Mouse (Mus musculus) forebrain, embryonic 16.5 days (tissue): ENCODE measurements at regions not wholly inside any gene's neighbourhood (a gene's known extent, or its start where the extent isn't known, plus 50 kb on each side); places are given as distances from the start of the nearest gene placed in this dataset.

Experiments used
- ATAC-seq: fragments of 200-750 bp; cut with Nextera tagmentation; 2 replicates; pipeline ENCODE4 v1.8.0; 2017; ENCODE audit warnings: mild to moderate bottlenecking, moderate library complexity
- H3K27ac ChIP-seq: fragments of 300-500 bp; sonication (generic); 2 replicates; pipeline ENCODE4 v1.5.1; 2014; ENCODE audit warnings: low read length, control low read depth
- H3K27me3 ChIP-seq: fragments of 300-500 bp; sonication (generic); replicated peaks from 2 replicates; pipeline ENCODE4 v1.6.1; 2014; ENCODE audit warnings: low read length; ENCODE audit not compliant: control insufficient read depth, insufficient read depth
- H3K36me3 ChIP-seq: fragments of 300-500 bp; sonication (generic); 2 replicates; pipeline ENCODE4 v1.6.1; 2014; ENCODE audit not compliant: control insufficient read depth, insufficient read depth
- H3K4me1 ChIP-seq: fragments of 300-500 bp; sonication (generic); replicated peaks from 2 replicates; pipeline ENCODE4 v1.6.1; 2014; ENCODE audit warnings: low read length; ENCODE audit not compliant: control insufficient read depth, insufficient read depth
- H3K4me2 ChIP-seq: fragments of 300-500 bp; sonication (generic); 2 replicates; pipeline ENCODE4 v1.6.1; 2014; ENCODE audit warnings: mild to moderate bottlenecking, low read length, control low read depth
- H3K4me3 ChIP-seq: fragments of 300-500 bp; sonication (generic); replicated peaks from 2 replicates; pipeline ENCODE4 v1.5.1; 2014; ENCODE audit warnings: mild to moderate bottlenecking, low read length, control low read depth
- H3K9ac ChIP-seq: fragments of 300-500 bp; sonication (generic); replicated peaks from 2 replicates; pipeline ENCODE4 v1.6.1; 2014; ENCODE audit warnings: low read depth, low read length, control low read depth
- H3K9me3 ChIP-seq: fragments of 300-500 bp; sonication (generic); 2 replicates; pipeline ENCODE4 v1.6.1; 2016; ENCODE audit warnings: low read length; ENCODE audit not compliant: control insufficient read depth
- WGBS: fragments of 180-500 bp; shearing (Covaris S2); extraction: QIAGEN DNeasy Blood & Tissue Kit; methylation state at CpG from one replicate; pipeline ENCODE4 v1.1.7; 2014; 5-methylcytosine and 5-hydroxymethylcytosine counted together

DNA sequence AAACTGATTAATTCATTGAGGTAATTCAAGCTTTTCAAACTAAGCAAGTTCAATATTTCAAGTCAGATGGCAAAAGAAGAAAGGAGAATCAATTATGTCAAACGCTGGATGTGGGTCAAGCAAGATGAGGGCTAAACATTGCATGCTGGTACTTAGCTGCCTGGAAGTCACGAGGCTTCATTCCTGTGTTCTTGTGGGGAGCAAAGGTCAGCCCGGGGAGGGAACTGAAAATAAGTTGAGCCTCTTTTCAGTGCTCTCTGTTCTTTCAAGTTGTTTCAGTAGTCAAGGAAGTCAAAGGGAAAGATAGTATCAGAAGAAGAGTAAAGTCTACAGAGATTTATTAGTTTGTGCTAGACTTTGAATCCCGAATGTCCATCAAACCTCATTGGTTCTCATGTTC, 122.9 kb upstream of the Fat1 start:
- no peaks in the 10 kb centered on the region for H3K36me3 ChIP-seq
- no peak overlapping the region for H3K27ac ChIP-seq
- no peak overlapping the region for H3K4me3 ChIP-seq
- H3K9me3 ChIP-seq: no peaks in the 10 kb centered on the region
- ATAC-seq: no peak
- no peak overlapping the region for H3K9ac ChIP-seq
- H3K27me3 ChIP-seq: no peaks in the 10 kb centered on the region
- H3K4me1 ChIP-seq: no peaks in the 10 kb centered on the region
- 75% methylated on average over 4 of the region's 4 CpGs for WGBS
- no peak overlapping the region for H3K4me2 ChIP-seq

GRCm38 (mm10) chr8:44817532-44818157, 117.6 kb upstream of the Fat1 start:
- Histone ChIP-seq H3K4me3 (no peak overlapping the region), H3K27me3 (no peaks in the 10 kb centered on the region), H3K9me3 (no peaks in the 10 kb centered on the region), H3K4me2 (no peak overlapping the region), H3K27ac (no peak overlapping the region), H3K4me1 (no peaks in the 10 kb centered on the region), H3K36me3 (no peaks in the 10 kb centered on the region), H3K9ac (no peak overlapping the region)
- ATAC-seq: no peak; the same call in 1 of the 2 replicates
- WGBS: 83% methylated on average over 13 of the region's 13 CpGs

DNA sequence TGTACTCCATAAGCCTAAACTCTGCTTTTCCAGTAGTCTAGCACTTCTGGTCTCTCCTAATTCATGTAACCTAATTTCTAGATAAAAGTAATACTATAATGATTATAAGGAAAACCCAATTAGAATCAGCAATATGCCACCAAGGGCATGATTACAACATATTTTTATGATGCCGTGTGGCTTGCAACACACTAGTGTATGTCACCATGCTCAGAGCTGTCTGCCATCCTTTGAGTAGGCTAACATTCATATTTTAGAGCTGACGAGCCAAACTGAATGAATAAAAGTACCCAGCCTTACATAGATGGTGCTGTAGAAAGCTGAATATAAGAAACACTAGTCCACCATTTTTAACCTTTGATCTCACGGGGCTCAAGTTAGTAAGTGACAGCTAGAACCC, 116.0 kb upstream of the Fat1 start:
- no peak overlapping the region for H3K4me2 ChIP-seq
- no peak overlapping the region for H3K4me3 ChIP-seq
- H3K36me3 ChIP-seq: no peaks in the 10 kb centered on the region
- ATAC-seq: no peak
- WGBS: 90% methylated on average over 3 of the region's 3 CpGs
- no peak overlapping the region for H3K27ac ChIP-seq
- no peaks in the 10 kb centered on the region for H3K4me1 ChIP-seq
- no peak overlapping the region for H3K9ac ChIP-seq
- H3K9me3 ChIP-seq: 0 out of 2 replicates have a peak, but pooled peaks cover 5% of the 10 kb centered on the region
- no peaks in the 10 kb centered on the region for H3K27me3 ChIP-seq

GRCm38 (mm10) chr8:44819691-44820090, 115.6 kb upstream of the Fat1 start:
- Histone ChIP-seq H3K36me3 (no peaks in the 10 kb centered on the region), H3K9me3 (0 out of 2 replicates have a peak, but pooled peaks cover 5% of the 10 kb centered on the region), H3K9ac (no peak overlapping the region), H3K4me2 (no peak overlapping the region), H3K4me3 (no peak overlapping the region), H3K27ac (no peak overlapping the region), H3K4me1 (no peaks in the 10 kb centered on the region), H3K27me3 (no peaks in the 10 kb centered on the region)
- 88% methylated on average over 7 of the region's 7 CpGs for WGBS
- no peak for ATAC-seq

- Histone ChIP-seq H3K36me3 (no peaks in the 10 kb centered on the region), H3K4me3 (no peak overlapping the region), H3K9ac (no peak overlapping the region), H3K4me2 (no peak overlapping the region), H3K27me3 (no peaks in the 10 kb centered on the region), H3K9me3 (0 out of 2 replicates have a peak, but pooled peaks cover 5% of the 10 kb centered on the region), H3K4me1 (peaks cover 5% of the 10 kb centered on the region), H3K27ac (no peak overlapping the region)
- ATAC-seq: no peak
- WGBS: 92% methylated on average over 6 of the region's 6 CpGs
These were observed 110.0 kb upstream of the Fat1 start for GRCm38 (mm10) chr8:44825183-44825757.

DNA sequence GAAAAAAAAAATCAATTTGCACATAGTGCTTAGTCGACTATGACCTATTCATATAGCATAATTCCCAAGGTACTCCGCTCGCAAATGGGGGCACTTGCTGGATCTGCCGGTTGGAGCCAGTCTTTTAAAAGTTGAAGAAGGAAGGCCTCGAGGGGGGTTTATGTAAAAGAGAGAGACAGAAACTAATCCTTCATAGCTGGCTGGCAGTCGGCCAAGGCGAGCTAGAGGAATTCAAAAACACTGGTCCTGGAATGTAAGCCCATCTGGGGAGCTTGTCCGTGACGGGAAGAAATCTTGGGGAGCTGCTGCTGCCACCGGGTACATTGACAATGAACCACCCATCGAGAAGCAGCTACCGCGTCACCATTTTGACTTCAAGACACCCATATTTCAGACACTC, 108.3 kb upstream of the Fat1 start:
- H3K4me1 ChIP-seq: peaks cover 5% of the 10 kb centered on the region
- H3K27ac ChIP-seq: no peak overlapping the region
- WGBS: 11% methylated on average over 13 of the region's 13 CpGs
- no peaks in the 10 kb centered on the region for H3K27me3 ChIP-seq
- H3K4me2 ChIP-seq: peak overlapping the region; percentile 38
- H3K9me3 ChIP-seq: peaks cover 8% of the 10 kb centered on the region; the same call in 1 of the 2 replicates
- no peaks in the 10 kb centered on the region for H3K36me3 ChIP-seq
- peak; percentile 73 for ATAC-seq
- H3K4me3 ChIP-seq: peak overlapping the region; percentile 7; the same call in 1 of the 2 replicates
- H3K9ac ChIP-seq: no peak overlapping the region

DNA sequence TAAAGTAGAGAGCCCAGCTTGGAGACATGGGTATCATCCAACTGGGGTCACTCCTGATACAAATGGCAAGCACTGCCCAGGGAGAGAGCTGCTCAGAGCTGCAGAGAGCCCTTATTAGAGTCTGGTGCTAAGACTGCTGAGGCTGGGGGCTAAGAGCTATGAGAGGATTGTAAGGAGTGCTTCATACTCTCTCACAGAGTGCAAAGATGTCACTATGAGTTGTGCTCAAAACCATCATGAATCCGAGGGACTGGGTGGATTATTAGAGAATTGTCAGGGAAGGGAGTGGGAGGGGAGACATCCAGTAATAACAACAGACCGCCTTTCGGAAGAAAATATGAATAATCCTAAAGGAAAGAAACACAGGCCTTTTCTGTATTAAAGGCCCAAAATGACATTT, 107.2 kb upstream of the Fat1 start:
- Histone ChIP-seq H3K9ac (no peak overlapping the region), H3K4me1 (peaks cover 5% of the 10 kb centered on the region), H3K27ac (no peak overlapping the region), H3K27me3 (no peaks in the 10 kb centered on the region), H3K9me3 (peaks cover 8% of the 10 kb centered on the region; the same call in 1 of the 2 replicates), H3K36me3 (no peaks in the 10 kb centered on the region), H3K4me3 (no peak overlapping the region), H3K4me2 (no peak overlapping the region)
- ATAC-seq: no peak
- 93% methylated on average over 3 of the region's 3 CpGs for WGBS

DNA sequence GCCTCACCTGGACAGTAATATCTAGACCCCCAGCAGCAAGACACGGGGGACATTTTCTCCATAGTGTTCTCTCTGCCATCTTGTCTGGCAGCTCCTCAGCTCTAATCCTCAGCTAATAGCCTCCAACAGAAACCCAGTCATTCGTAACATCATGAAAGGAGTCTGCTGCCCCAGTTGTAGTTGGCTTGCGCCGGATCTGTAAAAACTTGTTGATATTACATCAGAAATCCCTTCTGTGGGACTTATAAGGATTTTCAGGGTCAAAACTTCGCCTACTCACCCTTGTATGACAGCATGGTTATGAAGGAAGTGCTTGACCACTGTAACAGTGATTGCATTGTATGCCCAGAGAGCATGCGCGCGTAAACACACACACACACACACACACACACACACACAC, 96.8 kb upstream of the Fat1 start:
- ATAC-seq: no peak
- 69% methylated on average over 8 of the region's 8 CpGs for WGBS
- Histone ChIP-seq H3K4me3 (no peak overlapping the region), H3K27me3 (no peaks in the 10 kb centered on the region), H3K9ac (no peak overlapping the region), H3K9me3 (no peaks in the 10 kb centered on the region), H3K4me1 (0 out of 2 replicates have a peak, but pooled peaks cover 4% of the 10 kb centered on the region), H3K27ac (no peak overlapping the region), H3K36me3 (no peaks in the 10 kb centered on the region), H3K4me2 (no peak overlapping the region)

DNA sequence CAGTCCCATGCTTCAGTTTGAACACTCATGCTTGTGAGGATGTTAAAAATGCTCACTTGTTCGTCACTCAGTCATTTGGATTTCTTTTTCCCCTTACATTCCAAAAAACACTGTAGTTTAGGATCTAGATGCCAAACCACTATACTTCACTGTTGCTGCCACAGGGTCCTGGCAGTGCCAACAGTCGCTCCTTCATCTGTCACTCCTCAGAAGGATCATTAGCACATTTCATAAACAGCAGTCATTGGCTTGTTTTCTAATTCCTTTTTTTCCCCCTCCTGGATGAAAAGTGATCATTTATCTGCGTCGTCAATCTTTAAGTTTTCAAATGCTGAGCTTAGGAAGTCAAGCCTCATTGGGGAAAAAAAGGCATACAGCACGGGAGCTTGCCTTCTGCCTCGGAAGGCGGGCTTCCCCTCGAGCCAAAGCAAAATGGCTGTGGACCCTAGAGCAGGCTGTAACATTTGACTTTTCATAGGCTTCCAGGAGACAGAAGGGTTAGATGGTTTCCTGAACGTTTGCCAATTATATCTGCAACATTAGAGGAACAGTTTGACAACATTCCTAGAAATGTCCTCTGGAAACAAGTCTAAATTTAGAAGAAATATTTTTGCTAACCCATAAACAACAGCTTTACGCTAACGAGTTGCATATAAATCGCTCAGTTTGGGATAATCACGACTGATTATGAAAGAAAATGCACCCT, 95.6 kb upstream of the Fat1 start:
- H3K4me2 ChIP-seq: peak overlapping the region; percentile 22; the same call in 1 of the 2 replicates
- no peak overlapping the region for H3K27ac ChIP-seq
- no peaks in the 10 kb centered on the region for H3K27me3 ChIP-seq
- no peak overlapping the region for H3K4me3 ChIP-seq
- H3K4me1 ChIP-seq: 0 out of 2 replicates have a peak, but pooled peaks cover 4% of the 10 kb centered on the region
- peaks cover under 1% of the 10 kb centered on the region; the same call in 1 of the 2 replicates for H3K9me3 ChIP-seq
- peak; percentile 94 for ATAC-seq
- 29% methylated on average over 13 of the region's 13 CpGs for WGBS
- no peaks in the 10 kb centered on the region for H3K36me3 ChIP-seq
- H3K9ac ChIP-seq: no peak overlapping the region
